Mouse (Mus musculus): ENCODE measurements around the gene Kif9.
A peak's percentile ranks its signal among the peaks of the same experiment; 100 is the strongest.

Gene Kif9

DNA sequence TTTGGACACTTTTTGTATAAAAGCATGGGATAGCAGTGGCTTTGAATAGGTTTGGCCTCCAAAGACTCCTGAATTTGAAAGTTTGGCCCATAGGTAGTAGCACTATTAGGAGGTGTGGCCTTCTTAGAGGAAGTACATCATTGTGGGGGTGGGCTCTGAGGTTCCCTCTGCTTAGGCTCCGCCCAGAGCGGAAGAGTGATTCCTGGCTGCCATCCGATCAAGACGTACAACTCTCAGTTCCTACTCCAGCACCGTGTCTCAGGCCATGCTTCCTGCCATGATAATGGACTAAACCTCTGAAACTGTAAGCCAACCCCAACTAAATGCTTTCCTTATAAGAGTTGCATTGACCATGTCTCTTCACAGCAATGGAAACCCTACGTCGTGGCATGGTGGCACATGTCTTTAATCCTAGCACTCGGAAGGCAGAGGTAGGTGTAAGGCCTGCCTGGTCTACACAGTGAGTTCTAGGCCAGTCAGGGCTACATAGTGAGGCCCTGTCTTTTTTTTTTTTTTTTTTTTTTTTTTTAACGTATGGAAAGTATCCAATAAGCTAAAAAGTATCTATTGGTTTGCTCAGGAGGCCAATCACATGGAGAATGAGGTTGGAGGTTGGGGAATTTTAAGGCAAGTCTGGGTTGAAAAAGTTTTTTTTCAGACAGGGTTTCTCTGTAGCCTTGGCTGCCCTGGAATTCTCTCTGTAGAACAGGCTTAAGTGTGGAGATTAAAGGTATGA lies 52.4 kb downstream of the Kif9 start:
- no peak for DNase-seq (ENCODE audit: low read depth)

DNA sequence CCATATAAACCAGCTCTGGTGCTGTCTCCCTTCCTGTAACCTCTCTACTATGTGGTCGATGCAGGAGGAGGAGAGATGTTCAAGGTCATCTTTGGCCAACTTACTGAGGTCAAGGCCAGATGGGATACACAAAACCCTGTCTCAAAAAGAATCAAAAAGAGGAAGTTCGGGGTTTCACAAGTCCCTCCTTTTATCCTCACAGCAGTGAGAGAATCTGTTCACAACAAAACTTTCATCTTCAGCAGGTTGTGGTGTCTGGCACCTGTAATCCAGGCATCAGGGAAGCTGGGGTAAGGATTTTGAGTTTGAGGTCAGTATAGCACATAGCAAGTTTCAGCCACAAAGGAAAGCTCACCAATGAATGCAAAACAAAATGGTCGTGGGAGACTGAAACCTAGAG lies 53.9 kb downstream of the Kif9 start:
- DNase-seq (ENCODE audit: low read depth): no peak

DNA sequence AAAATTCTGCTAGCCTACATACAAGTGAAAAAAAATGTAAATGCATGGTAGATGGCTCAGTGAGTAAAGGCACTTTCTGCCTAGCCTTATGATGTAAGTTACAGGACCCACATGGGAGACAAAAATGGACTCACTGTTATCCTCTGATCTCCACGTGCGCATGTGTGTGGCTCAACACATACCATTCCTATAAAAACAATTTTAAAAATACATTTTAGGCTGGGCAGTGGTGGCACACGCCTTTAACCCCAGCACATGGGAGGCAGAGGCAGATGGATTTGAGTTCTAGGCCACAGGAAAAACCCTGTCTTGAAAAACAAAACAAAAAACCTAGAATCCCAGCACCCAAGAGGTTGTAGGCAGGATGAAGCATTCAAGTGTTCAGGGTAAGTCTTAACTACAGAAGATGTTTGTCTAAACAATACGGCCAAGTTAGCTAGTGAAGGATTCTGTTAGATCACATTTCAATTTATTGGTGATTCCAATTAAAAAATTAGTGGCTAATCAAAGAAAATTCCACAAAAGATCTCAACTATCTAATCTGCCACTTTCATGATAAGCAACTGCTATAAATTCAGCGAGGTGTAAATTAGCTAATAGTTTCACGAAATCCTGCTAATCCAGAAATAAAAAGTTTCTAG lies 54.5 kb downstream of the Kif9 start:
- peak; percentile 61 for DNase-seq (ENCODE audit: low read depth)

DNA sequence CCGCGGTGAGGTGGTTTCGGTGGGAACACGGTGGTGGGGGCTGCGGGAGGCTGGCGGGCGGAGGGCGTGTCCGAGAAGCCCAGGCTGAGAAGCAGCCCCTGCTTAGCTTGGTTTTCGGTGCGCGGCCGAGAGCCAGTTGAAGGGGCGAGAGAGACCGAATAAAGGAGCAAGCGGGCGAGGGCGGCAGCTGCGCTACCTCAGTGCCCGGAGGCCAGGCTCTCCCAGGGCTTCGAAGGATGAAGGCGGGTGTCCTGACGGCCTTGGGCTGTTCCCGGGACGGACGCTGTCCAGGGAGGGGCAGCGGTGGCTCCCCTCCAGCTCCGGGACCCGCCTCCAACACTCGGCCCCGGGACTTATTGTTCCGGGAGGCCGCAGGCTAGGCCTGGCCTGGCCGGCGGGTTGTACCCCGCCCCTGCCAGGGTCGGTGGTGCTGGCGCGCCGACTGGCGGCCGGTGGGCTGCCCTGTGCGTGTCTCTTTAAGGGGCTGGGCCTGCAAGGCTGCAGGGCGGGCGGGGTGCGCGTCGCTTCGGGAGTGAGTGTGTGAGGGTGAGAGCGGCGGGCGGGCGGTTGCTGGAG lies 55.2 kb downstream of the Kif9 start:
- DNase-seq (ENCODE audit: low read depth): peak; percentile 97

- peak; percentile 76 for DNase-seq (ENCODE audit: low read depth)
Observed at GRCm38 (mm10) chr9:110532538-110533291, 56.0 kb downstream of the Kif9 start, which contains the start of gene Setd2. Gene Setd2, plus strand, starts transcription at chr9:110532597.

DNA sequence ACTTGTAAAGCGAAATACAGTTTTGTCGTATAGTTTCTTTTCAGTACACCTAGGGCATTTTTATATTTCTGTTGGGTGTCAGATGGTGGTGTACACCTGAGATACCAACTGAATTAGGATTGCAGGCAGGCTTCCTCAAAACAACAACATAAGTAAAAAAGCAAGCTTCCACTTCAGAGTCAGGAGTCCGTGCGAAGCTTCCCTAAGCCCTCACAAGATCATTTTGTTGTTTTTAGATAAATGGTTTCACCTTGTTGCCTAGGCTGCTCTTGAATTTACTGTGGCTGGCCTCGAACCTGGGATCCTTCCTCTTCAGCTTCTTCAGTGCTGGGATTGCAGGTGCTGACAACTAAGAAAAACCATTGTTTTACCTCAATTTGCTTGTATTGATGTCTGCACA lies 56.9 kb downstream of the Kif9 start:
- DNase-seq (ENCODE audit: low read depth): peak; percentile 12

DNA sequence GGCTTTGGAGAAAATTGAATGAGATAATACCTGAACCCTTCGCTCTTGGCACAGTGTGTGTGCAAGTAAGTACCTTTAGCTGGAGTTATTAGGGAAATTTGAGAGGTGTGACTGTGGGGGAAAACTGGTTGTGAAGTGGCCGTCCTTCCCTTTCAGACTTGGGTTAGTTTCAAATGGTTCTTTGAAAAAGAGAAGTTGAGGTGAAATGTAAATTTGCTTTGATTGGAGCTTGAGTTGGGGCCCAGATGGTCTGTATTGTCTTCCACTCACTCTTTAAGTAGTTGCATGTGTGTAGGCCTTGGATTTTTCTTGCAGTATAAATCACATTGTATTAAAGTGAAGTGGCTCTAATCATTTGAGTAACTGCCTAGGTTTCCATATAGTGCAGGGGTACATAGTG lies 58.4 kb downstream of the Kif9 start:
- no peak for DNase-seq (ENCODE audit: low read depth)

GRCm38 (mm10) chr9:110536636-110537035 lies 59.9 kb downstream of the Kif9 start:
- DNase-seq (ENCODE audit: low read depth): no peak

- DNase-seq (ENCODE audit: low read depth): no peak
Observed at GRCm38 (mm10) chr9:110538511-110538910, 61.8 kb downstream of the Kif9 start.

DNA sequence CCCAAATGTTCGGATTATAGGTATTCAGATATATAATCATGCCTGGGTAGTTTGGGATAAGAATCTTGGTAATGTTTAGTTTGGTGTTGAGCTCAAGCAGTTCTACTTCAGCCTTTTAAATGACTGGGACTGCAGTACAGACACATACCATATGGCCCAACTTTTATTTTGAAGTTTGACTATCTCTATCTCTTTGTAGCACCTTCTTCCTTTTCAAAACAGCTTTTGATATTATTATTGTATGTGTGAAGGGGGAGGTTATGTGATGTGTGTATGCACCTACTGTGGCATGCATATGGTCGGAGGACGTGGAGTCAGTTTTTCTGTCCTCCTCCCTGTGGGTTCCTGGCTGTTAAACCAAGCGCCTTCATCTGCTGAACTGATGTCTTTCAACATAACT lies 65.2 kb downstream of the Kif9 start:
- no peak for DNase-seq (ENCODE audit: low read depth)

GRCm38 (mm10) chr9:110548261-110548660 lies 71.5 kb downstream of the Kif9 start:
- no peak for DNase-seq (ENCODE audit: low read depth)

DNA sequence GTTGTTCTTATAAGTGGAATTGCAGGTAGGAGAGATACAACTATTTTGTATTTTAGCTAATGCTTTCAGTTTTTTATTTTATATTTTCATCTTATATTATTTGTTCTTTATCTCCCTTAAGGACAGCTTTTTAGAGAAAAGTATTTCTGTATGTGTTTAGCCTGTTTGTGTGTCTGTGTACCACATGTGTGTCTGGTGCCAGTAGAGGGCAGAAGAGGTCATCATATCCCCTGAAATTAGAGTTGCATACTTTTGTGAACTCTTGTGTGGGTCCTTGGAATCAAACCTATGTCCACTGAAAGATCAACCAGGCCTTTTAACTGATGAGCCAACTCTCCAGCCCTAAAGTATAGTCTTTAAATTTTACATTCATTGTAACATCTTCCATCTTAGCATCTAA lies 91.6 kb downstream of the Kif9 start:
- peak; percentile 20 for DNase-seq (ENCODE audit: low read depth)
